Mouse (Mus musculus): ENCODE results near the gene Map3k19.
A peak's percentile ranks its signal among the peaks of the same experiment; 100 is the strongest.

The Map3k19 gene

DNA sequence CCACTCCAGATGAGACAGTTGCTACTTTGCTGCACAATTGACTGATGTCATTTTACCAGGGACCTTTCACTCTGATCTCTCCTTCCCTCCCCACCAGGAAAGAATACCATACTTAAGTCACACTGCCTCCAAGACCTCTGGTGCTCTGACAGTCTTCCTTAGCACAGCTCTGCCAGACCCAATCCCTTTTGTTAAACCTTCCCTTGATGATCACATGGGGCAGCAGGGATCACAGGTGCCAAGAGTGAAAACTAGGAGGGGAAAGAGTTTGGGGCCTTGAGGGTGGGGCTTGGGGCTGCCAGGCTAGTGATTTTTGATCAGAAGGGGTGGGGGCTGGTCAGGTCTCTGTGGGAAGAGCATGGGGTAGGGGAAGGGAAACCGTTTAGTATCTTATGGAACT, 58.1 kb downstream of the Map3k19 start:
- DNase-seq (ENCODE audit: low spot score) = no peak

DNA sequence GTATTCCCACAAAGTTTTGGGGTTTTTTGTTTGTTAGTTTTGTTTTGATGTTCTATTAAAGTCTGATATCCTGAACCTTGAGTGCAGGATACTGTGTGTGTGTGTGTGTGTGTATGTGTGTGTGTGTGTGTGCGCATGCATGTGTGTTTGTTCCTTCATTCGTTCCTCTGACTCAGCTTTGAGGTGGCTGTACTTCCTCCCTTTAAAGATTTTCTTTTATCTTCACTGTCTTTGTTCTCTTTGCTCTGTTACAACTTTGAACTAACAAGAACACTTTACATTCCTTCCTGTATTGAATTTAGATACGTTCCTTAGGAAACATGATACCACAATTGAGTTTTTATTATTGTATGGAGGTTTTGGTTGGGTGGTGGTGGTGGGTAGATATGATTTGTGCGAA, 58.5 kb downstream of the Map3k19 start:
- no peak for DNase-seq (ENCODE audit: low spot score)

DNA sequence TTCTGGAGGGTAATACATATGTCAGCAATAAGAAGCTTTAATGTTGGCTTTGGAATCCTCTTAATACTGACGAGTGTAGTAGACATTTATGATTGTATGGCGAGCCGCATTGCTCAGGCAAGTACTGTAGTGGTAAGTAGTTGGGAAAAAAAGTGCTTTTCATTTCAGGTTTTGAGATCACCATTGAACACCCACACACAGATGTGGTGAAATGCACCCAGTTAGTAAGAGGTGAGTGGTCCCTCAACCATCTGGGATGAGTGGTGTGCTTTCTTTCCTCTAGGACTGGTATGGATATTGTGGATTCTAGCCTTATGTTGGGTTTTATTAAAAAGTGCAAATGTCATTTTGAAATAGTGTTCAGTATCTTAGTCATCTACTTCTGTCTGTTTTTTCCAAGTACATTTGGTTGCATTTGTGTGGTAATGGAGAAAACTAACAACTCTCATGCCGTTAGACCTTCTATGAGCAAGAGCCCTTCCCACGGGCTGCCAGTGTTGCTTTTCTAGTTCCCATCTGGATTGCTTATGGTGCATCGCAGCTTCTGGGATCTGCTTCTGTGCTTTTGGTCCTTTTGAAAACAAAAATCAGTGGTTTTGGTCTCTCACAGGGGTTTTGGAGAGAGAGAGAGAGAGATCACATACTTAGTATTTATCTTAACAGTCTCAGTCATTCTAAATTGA, 59.6 kb downstream of the Map3k19 start:
- DNase-seq (ENCODE audit: low spot score) = no peak

DNA sequence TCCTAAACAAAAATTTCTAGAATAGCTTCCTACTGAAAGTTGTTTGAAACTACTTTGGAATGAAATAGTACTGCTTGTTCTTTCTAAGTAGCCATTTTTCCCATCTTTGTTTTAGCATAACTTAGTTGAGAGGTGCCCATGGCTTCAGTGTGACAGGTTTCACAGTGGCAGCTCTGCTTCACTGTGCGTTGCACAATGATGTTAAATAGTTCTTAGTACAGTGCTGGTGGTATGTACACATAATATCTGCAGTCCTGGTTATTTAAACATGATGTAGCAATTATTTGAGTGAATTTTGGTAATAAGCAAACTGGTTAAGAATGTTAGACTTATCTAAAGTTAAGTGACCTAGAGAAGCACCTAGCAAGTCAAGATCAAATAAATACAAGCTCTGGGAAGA, 61.4 kb downstream of the Map3k19 start:
- DNase-seq (ENCODE audit: low spot score) = no peak

DNA sequence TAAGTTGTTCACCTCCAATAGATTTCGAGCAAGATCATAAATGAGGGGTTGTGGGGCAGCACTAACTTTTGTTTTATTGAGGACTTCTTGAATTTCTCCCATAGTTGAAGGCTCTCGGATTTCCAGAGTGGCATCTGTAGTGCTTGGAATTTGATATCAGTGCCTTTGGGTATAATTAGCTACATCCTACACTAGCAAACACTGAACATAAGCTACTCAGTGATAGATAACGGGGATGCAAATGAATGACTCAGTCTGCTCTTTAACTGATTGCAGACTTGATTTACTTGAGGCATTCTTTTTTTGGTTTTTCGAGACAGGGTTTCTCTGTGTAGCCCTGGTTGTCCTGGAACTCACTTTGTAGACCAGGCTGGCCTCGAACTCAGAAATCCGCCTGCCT, 65.9 kb downstream of the Map3k19 start:
- DNase-seq (ENCODE audit: low spot score) = no peak

DNA sequence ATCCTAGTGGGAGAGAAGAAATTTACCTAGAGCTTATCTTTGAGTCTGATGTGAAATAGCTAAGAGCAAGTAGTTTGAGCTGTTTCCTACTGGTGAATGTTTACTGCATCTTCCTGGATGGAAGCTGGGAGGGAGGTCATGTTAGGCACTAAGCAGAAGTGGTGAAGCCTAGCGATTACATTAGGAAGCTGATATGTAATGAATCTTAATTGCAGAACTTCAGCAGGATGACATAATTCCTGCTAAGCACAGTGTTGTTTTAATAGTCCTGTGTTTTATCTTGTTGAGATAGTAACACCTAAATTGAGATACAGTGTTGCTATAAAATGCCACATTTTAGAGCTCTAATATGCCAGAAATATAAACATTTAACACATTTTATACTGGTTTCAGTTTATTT, 68.9 kb downstream of the Map3k19 start:
- DNase-seq (ENCODE audit: low spot score) = no peak

DNA sequence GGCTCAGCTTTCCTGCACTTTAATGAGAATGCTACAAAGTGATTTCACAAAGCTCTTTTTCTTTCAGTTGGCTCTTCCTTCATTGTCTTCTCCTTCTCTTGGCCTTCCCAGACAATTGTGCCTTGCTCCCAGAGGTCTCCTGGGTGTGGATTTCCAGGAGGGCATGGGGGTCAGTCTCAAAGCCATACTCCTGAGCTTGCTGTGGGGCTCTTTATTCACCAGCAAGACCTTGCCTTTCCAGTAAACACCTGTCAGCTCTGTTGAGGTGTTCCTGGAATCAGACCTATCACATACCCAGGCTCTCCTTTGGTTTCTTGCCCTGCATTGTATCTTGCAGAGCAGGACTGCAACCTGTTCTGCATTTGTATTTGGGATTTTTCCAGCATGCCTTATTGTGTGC, 71.0 kb downstream of the Map3k19 start:
- DNase-seq (ENCODE audit: low spot score) = no peak

DNA sequence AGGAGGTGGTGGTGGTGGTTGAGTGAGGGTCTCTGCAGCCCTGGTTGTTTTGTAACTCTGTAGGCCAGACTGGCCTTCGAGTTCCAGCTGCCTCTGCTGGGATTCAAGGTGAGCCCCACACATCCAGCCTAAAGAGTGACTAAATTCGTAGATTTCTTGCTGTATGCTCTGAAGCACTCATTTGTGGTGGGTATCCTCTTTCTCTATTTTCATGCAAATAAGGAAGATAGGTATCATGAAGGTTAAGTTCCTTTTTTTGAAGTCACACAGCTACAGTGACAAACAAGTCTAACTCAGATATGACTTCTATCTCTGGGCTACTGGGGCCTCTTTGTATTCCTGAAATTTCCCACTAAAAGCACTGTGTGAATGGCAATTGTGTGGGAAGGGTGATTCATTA, 74.0 kb downstream of the Map3k19 start:
- DNase-seq (ENCODE audit: low spot score) = no peak

DNA sequence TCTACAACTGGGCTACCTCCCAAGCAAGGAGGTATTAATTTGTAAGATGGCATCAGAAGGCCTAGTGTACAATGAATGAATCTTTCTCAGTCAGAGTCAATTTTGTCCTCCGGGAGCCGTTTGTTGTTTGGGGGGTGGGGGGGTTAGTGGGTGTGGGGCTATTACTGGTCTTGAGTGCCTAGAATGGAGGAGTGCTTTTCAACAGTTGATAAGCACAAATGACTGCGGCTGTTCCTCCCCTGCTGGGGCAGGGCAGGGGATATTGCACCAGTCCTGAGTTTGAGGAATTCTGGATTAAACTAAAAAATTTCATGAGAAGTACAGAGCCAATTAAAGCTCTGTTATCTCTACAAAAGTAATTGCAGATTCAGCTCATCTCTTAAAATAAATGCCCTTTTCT, 74.7 kb downstream of the Map3k19 start:
- DNase-seq (ENCODE audit: low spot score) = no peak

DNA sequence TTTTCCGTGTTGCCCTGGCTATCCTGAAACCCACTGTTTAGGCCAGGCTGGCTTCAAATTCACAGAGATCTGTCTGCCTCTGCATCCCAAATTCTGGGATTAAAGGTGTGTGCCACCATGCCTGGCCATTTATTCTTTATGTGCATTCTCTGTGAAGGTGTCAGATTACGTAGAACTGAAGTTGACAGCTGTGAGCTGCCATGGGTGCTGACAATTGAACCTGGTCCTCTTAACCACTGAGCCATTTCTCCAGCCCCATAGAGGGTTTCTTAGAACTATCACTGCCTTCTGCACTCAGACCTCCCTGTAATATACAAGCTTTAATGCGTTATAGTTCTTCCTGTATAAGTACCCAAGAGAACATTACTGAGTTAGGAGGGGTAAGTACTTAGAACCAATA, 76.2 kb downstream of the Map3k19 start:
- no peak for DNase-seq (ENCODE audit: low spot score)

DNA sequence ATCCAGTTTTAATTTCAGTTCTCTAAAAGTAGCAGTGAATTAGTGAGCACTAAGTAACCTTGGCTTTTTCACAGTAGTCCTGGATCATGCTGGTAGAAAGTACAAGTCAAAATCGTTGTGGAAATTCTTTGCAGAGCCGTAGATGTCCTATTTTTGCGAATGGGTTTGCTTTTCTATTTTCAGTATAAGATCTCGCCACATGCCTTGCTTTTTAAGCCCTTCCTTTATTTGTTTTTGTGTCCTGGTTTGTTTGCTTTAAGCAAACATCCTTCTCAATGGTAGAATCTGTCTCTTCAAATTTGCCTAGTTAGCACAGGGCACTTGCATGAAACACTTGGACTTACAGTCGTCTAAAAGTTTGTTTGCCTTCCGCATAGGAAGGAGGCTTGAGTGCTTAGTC, 78.6 kb downstream of the Map3k19 start:
- no peak for DNase-seq (ENCODE audit: low spot score)

DNA sequence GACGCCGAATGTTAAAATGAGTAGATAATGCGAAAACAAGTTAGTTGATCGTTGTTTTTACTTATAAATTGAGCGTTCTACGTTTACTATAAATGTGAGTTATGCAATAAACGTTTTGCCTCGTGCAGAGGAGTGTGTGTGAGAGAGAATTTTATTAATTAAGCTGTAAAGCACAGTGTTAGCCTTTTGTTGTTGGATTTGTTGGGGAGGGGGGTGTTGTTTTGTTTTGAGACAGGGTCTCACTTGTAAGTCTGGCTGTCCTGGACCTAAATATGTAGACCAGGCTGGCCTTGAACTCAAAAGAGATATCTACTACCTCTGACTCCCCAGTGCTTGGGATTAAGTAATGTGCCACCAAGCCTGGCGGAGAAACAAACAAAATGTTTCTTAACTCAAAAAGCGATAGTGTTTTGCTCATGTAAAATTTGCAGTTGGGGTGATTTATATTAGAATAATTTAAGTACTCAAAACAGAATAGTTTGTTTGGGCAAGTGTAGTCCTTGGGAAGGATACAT, 79.6 kb downstream of the Map3k19 start:
- DNase-seq (ENCODE audit: low spot score) = no peak

DNA sequence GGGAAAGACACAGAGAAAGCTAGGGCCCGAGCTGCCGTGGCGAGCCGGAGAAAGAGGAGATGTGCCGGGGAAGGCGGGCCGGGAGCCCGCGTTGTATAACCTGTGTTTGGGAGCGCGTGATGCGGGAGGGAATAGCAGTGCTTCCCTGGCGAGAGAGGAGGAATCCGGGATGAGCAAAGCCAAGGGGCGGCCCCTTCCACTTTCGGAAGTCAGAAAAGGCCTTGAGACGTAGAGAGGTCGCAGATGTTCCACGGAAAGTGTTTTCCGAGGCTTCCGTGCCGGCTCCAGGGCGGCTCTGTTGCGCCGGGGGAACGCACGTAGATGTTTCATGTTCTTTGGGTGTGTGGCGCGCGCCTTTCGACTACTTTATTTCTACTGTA, 80.3 kb downstream of the Map3k19 start:
- no peak for DNase-seq (ENCODE audit: low spot score)

DNA sequence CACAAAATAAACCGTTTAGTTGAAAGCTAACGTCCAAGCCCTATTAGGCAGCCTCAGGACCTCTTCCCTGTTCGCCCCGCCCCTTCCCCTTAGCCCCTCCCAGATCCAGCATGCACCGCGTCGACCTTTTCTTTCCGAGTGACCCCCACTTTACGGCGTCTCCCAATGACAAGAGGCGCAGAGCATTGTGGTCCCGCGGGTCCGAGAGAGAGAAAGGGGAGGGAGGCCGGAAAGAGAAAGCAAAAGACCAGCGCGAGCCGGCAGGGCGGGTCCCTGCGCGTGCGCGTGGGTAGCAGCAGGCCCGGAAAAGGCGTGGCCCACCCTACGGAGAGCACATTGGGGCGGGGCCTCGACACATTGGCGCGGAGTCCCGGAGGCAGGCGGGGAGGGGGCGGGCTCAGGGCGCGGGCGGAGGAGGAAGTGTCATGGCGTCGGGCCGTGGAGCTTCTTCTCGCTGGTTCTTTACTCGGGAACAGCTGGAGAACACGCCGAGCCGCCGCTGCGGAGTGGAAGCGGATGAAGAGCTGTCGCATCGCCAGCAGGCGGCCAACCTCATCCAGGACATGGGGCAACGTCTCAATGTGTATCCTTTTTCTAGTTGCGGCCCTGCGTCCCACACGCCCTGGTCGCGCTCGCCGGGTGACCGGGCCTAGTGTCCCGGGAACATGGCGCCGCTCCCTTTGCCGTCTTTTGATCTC, 80.9 kb downstream of the Map3k19 start, which contains the start of gene Ccnt2:
Gene Ccnt2, plus strand, starts transcription at position 362 of the 698 bp plus-strand sequence.
- peak; percentile 91 for DNase-seq (ENCODE audit: low spot score)

DNA sequence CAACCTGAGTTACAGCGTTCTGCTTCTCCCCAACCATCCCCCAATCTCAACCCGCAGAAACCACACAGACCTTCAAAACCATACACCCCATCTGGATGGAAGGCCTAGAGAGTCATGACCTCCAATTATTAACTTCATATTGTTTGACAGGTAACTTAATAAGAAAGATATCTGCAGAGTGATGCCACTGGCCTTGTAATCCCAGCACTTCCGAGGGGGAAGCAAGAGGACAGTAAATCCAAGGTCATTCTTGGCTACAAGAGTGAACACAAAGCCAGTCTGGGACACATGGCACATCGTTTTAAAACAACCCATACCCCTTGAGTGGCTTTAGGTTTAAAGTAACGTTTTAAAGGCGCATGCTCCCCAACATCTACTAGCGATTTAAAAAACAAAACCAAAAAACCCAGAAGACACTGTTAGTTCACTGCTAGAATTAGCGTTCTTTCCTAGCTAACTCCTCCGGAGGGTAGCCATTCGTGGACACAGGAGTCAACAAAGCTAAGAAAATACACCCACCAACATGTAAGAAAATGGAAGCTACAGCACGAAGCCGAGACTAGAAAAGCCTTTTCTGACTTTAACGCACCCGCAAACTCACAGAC, 81.5 kb downstream of the Map3k19 start:
- DNase-seq (ENCODE audit: low spot score) = no peak

DNA sequence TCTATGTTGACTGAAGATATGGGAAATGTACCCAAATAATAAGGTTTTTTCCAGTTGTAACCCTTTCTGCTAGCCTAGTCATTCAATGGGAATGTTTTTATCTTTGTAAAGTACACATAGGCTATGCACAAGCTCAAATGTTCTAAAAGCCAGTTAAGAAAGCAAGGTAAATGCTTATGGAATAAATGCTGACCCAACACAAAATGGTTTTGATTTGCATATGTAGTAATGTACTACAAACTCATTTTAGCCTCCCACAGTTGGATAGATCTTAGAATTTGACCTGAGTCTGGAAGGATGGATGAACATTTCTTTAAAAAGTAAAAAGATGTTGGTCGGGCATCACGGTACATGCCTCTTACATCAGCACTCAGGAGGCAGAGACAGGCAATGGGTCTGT, 88.1 kb downstream of the Map3k19 start:
- no peak for DNase-seq (ENCODE audit: low spot score)

DNA sequence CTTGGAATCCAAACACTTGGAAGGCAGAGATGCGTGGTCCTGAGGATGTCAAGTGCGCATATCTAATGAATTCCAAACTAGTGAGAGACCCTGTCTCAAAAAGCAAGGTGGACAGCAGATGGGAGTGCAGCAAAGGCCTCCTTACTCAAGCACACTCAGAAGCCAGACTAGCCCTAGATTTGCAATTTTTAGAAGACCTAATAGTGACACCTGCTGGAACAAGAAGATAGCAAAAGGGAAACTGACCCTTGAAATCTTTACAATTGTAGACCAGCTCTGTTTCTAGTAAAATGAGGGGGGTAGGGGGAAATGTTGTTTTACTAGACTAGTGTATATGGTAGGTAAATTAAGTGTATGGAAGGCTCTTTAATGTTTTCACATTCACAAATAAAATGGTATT, 89.4 kb downstream of the Map3k19 start:
- no peak for DNase-seq (ENCODE audit: low spot score)
